Mouse (Mus musculus): ENCODE data around the gene Mfsd4b2. TPM values are rescaled to one million over a fixed set of nuclear protein-coding genes. Genes with fewer than 3 reads are reported as not detected.

Gene Mfsd4b2
- total RNA-seq, 2 experiments from 2014 or later = 0.11 TPM; not detected in 1

GRCm38 (mm10) chr10:39896503-39896902 lies 30.2 kb downstream of the Mfsd4b2 start:
- intact Hi-C loops (cut with DNase I) = loop anchor here (5.0 kb wide), 1 partner anchor 164 kb away; the partner anchor contains the start of gene Rev3l
- DNase-seq = no peak

GRCm38 (mm10) chr10:39893702-39894697 lies 32.7 kb downstream of the Mfsd4b2 start:
- intact Hi-C loops (cut with DNase I) = no loop called here
- DNase-seq = no peak

DNA sequence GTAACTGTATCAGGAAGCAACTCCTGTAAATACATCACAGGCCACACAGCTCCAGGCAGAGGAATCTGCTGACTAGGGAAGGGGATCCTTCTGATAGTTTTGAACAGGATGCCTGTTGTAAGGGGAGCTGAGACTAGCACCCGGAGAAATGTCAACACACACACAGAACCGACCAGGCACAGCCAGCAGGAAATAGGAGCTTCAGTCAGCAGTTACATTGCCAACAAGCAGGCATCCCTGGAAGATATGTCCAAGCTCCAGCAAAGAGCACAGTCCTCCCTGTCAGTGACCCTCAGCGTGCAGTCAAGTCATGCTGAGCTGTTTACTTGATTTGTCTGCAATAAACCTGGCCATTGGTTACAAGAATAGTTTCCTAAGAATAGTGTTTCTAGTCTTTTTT lies 38.1 kb downstream of the Mfsd4b2 start:
- DNase-seq = no peak
- intact Hi-C loops (cut with DNase I) = no loop called here

Other genes starting within 250 kb of the Mfsd4b2 start
- gene Rev3l, start 194.8 kb downstream of the Mfsd4b2 start, total RNA-seq (2021) = 10 to 100 TPM; 14.3 to 17.9 TPM
- 1 to 10 TPM; 3.4 to 3.5 TPM for gene Mfsd4b4, start 27.7 kb downstream of the Mfsd4b2 start, total RNA-seq (2021)
- gene Mfsd4b3, start 33.2 kb upstream of the Mfsd4b2 start, total RNA-seq (2021) = 1 to 10 TPM; 5.3 to 6.7 TPM
- under 1 TPM; 0.42 to 0.49 TPM for gene Mfsd4b5, start 59.7 kb upstream of the Mfsd4b2 start, total RNA-seq (2021)
- gene Mfsd4b1, start 98.3 kb upstream of the Mfsd4b2 start, total RNA-seq (2021) = 1 to 10 TPM; 2.2 to 2.4 TPM
- gene Slc16a10, start 215.3 kb upstream of the Mfsd4b2 start, total RNA-seq (2021) = 10 to 100 TPM; 17.8 to 23.8 TPM

Data from heart, postnatal 36 days (tissue).